Mouse (Mus musculus) retina, postnatal 7 days (tissue): ENCODE data around the gene Klrb1b.
A peak's percentile ranks its signal among the peaks of the same experiment; 100 is the strongest.
"Not testable (repeated sequence)": the region's sequence is repeated elsewhere in the genome, so short reads cannot be mapped to it uniquely, and the experiment has no call there.

Experiments
- DNase-seq: peaks from one replicate; pipeline ENCODE4 v3.0.0-alpha.2; 2012; ENCODE audit warnings: low read depth, low spot score

Gene Klrb1b

DNA sequence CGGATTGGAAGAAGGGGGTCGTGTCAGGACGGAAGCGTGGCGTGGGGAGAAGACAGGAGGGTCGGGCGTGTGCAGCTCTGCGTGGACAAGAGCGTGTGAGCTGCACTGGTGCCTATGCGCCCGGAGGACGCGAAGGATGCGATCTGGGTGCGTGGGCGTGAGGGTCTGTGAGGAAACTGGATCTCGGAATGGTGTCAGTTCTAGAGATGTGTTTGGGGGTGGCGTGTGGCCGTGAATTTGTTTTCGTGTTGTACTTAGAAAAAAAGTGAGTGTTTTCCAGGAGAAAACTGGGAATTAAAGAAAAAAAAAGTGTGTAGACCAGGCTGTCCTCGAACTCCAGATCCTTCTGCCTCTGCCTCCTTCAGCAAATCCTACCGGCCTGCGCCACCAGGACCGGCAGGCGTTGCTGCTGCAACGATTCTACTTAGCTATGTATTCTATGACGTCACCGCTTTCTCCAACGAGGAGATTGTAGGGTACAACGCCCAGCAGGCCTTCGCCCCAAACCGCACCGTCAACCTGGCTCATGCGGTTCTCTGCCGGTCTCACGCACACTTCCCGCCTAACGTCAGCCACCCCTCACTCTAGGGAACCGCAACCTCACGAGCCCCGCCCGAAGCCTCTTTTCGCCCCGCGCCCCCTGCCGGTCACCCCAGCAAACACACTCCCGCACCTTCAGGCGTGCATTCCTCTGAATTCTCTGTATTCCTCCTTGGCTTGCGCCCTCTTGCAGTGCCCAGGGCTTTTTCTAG is 26.8 kb downstream of the Klrb1b start:
- peak; percentile 90 for DNase-seq

DNA sequence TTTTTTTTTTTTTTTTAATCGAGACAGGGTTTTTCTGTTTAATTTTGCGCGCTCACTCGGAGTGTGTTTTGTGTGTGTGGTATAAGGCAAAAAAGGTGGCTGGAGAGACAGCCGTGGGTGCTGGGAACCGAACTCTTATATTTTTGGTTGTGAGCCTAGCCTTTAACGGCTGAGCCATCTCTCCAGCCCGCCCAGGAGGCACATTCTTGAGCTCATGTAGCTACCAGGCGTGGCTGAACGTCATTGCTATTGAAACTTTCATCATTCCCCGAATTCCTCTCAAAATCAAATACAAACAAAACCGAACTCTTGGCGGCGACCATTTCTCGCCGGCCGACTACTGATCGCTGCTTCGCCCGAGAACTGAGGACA is 27.4 kb downstream of the Klrb1b start:
- DNase-seq, result peak; percentile 69

DNA sequence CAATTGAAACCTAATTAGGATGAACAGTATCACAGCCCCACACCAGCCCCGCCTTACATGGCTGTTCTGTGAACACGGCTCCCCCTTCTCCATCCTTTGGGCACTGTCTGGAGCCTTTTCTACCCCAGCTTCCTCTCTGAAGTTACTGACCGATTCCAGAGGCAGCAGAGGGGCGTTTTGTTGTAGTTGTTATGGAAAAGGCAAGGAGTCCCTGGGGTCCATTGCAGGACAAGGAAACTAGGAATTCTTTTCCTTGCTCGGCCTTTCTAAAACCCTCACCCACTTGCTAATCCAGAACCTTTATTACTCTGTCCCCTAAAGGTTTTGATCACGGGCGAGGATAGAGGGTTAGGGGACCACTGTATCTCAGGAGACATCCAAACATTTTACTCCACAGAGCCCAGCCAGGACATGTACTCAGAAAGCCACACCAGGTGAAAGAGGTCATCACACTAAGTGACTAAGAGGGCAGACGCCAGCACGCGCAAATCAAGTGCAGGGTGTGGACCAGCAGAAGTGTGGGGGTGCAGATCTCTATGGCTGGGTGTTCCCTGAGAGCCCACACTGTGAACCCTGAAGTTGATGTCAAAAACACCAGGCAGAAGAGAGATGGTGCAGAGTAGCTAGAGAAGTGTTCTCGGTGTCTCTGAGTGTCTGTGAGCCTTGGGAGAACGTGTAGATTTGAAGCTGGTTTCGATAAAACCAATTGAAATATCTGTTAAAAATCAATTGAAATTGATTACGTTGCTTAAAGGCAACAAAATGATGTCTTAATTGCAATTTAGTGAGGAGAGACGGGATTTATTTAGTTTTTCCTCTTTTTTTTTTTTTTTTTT is 28.0 kb downstream of the Klrb1b start:
- no peak for DNase-seq

- DNase-seq, result no peak
These were observed 28.8 kb downstream of the Klrb1b start for GRCm38 (mm10) chr6:128797185-128797905.

DNA sequence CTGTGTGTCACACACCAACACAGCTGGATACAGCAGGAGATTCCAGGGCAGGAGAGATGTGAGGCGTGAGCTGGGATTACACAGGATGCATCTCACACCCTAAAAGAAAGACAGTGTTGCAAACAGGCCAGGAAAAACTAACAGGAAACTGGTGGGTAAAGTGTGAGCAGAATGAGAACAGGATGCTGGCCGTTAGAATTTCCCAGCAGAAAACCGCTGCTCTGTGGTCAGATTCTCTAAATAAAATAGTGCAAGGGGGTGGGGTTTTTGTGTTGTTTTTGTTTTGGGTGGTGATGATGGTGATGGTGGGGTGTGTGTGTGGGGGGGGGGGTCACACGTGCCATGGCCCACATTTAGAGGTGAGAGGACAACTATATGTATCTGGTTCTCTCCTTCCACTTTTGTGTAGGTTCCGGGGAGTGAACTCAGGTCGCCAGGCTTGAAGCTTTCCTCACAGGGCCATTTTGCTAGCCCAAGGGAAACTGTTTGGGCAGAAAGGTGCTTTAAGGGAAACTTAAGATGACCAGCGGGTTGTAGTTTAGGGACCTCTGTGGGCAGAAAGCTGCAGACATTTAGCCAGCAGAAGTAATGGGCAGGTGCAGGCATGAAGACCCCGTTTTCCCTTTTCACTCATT is 29.7 kb downstream of the Klrb1b start:
- DNase-seq, result no peak

GRCm38 (mm10) chr6:128793734-128794133 is 32.4 kb downstream of the Klrb1b start:
- no peak for DNase-seq

DNA sequence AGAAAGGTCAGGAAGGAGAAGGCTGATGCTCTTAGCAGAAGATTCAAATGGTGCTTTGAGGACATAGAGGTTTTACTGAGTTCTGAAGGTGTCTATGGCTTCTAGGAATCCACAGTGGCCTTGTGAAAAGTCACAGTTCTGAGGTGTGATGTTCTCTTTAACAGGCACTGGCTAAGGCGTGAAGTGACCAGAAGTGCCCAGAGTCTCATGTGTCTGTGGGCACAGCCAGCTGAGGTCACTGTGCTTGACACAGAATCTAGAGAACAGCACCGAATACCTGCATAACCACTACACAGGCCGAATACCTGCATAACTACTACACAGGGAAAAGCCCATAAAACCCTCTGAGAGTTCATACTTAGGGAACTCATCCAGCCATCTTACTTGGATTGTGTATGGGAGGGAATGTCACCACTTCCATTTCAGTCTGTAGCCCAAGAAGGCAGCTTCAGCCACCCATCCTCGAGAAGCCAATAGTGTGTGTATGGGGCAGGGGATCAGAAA is 35.6 kb downstream of the Klrb1b start:
- DNase-seq, result not testable (repeated sequence)

DNA sequence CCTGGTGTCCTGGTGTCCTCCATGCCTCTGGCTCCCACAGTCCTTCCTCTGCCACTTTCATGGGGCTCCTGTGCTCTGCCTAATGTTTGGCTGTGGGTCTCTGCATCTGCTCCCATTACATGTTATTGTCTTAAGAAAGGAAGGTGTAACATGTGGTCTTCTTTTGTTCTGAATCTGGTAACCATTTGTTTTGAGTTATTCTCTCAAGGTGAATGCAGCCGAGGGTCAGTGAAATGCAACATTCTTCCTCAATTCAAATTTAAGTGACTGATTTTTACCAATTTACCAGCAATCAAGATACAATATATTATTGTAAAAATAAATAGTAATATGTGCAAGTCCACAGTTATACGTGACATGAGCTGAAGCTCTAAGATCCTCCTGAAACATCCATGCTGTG is 37.0 kb downstream of the Klrb1b start, which contains the start of gene Klrb1c:
Gene Klrb1c (minus strand): TSS at position 101 of the 400 bp plus-strand sequence.
- no peak for DNase-seq

- no peak for DNase-seq
These were observed 37.6 kb downstream of the Klrb1b start for GRCm38 (mm10) chr6:128788517-128788916.

GRCm38 (mm10) chr6:128786396-128786795 is 39.7 kb downstream of the Klrb1b start:
- DNase-seq, result not testable (repeated sequence)

DNA sequence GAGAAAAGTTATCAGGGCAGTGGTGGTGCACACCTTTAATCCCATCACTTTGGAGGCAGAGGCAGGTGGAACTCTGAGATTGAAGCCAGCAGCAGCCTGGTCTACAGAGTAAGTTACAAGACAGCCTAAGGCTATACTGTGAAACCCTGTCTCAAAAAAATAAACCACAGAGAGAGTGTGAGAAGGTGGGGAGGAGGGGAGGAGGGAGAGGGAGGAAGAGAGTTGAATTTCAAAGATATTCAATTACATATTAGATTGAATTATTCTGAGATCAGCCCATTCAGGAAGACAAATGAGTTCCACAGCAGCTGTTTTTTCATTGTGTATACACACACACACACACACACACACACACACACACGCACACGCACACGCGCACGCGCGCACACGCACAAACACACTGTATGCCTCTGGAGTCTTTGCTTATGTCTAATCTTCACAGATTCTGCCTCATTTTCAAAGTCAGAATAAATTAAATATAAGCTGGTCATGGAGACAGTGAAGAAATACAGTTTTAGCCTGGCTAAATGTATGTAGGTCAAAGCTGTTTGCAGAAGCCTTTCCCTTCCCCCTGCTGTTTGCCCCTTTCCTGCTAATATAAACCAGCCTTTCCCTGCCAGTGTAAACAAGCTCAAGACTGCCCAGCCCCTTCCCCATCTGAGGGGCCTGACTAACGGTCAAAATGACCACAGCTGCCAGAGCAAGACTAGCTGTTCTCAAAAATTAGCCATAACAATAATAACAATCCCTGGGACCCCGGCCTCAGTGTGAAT is 56.5 kb downstream of the Klrb1b start:
- peak; percentile 19 for DNase-seq

DNA sequence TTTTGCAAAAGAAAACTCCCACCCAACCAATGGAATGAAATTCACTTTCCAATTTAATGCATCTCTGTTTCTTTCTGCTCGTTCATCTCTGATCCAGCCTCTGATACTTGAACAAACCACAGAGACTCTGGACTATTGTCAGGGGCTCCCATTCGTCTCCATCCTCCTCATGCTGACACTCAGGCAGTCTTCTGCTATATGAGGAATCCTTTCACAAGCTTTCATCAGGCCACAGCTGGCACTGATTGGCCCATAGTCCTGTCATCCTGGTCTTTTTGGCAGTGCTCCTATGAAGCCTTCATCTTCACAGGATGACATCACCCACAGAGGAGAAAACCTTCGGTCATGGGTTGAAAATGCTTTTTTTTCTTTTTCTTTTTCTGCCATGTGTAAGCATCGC is 58.1 kb downstream of the Klrb1b start:
- DNase-seq, result no peak

DNA sequence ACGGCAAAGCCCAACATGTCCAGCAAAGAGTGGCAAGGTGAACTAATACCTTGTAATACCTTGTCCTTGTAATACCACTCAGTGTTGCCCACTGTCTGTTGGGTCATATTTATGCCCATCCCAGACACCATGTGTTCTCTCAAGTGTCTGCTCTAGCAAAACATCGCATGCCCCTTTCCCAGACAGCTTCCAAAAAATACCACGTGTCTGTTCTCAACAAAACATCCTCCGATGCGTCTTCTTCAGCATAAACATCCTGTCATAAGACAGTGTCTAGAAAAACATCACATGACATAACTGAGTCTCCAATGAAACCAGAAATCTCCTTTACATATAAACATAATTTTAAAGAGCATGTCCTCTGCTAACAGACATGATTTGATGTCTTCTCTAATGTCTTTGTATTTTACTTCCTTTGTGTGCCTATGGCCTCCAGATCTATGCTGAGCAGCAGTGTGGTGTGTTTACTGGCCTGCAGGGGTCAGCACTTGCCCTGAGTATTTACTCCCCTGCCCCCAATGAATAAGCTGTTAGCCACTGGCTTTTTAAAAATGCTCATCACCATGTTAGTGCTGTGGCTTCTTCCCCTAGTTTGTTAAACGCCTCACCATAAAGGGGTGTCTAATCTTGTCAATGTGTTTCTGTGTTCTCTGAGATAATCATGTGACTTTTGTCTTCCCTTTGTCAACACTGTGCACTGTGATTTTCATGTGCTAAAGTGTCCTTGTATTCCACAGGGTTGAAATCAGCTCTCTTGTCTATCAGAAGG is 59.5 kb downstream of the Klrb1b start:
- peak; percentile 60 for DNase-seq

- no peak for DNase-seq
These were observed 60.9 kb downstream of the Klrb1b start for GRCm38 (mm10) chr6:128765211-128765610.

DNA sequence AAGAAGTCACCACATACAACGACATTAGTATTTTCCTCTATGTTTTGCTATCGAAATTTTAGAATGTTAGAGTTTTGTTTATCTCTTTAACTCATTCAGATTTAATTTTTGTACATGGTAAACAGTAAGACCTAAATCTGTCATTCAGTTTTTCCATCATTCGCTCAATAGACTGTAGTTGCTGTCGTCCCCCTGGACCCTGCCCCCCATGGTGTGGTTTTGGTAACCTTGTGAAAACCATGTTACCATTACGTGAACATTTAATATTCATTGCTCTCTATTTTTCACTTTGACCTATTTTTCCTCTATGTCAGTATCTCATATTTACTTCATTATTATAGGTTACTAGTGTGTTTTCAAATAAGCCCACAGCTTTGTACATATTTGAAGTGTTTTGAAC is 61.5 kb downstream of the Klrb1b start:
- DNase-seq, result no peak

DNA sequence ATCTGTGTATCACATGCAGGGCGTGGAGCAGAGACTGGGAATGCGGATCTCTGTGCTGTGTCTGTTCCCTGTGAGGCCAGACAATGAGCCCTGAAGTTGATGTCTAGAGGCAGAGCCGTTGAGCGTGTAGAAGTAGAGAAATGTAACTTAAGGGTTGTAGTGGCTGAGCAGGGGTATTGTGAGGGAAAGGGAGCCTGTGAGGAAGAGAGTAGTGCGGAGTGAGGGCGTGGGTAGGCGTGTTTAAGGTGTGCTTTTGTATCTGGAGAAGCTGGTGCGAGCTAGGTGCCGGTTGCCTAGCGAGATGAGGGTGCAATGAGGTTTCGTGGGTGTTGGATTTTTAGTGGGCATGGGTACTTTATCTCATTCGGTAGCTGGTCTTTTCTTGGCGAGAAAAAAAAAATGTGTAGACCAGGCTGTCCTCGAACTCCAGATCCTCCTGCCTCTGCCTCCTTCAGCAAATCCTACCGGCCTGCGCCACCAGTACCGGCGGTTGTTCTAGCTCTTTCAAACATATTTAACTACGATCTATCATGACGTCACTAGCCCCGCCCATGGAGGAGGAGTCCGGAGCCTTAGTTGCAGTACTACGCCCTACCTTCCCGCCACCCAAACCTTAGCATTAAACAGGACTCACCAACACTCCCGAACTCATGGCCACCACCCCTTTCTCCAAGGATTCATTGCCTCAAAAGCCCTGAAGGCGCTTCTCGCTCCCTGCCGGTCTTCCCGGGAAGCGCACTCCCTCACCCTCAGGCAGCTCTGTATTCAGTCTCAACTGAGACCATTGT is 62.2 kb downstream of the Klrb1b start:
- DNase-seq, result peak; percentile 96
